Mouse (Mus musculus) right cerebral cortex, postnatal 14 days (tissue): ENCODE data around the gene Nudt16l1.

Experiments
- DNase-seq: peaks from one replicate; pipeline ENCODE4 v3.0.0; 2022

Nudt16l1 gene

DNA sequence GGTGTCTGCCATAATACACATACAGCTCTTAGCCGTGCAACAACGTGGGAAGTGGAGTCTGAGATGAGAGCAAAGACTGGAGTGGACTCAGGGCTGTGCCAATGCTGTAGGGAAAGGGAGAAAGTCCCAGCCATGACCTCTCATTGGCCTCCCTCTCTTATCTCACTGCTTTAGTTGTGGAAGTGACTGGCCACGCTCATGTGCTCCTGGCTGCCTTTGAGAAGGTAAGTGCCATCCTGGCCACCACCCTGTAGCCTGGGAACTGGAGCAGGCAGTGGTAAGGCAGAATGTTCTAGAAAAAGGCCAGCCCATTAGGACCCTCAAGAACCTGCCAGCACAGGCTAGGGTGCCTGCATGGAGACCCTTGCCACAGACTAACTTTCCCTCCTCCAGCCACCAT is 22.6 kb upstream of the Nudt16l1 start:
- no peak for DNase-seq

DNA sequence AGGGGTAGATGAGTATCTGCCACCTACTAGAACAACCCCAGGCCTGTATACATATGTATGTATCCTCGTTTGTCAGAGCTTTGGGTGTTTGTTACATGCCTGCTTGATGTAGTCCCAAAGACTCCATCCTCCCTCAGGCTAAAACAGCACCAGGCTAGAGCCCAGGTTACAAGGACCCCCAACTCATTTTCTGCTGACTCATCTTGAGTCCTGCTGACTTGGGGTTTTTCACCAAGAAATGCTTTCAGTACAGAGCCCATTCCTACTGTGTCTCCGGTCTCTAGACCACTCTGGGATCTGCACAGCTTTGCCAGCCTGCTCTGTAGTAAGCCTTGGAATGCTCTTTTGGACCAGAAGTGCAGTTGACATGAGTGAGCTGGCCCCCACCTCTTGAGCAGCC is 22.0 kb upstream of the Nudt16l1 start:
- DNase-seq = no peak

DNA sequence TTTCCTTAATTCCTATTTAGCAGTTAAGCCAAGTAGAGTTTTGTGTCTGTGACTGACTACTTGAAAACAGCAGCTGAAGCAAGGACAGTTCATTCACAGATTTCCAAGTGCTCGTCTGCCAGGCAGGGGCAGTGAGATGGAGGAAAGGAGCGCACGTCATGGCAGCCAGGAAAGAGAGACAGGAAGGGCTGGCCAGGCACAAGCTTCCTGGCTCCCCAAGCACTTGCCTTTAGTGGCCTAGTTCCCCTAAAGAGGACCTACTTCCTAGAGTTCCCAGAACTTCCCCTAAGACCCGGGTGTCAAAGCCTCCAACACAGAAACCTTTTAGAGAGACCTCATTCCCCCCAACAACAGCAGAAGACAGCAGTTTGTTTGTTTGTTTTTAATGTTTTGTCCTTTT is 18.0 kb upstream of the Nudt16l1 start:
- no peak for DNase-seq

DNA sequence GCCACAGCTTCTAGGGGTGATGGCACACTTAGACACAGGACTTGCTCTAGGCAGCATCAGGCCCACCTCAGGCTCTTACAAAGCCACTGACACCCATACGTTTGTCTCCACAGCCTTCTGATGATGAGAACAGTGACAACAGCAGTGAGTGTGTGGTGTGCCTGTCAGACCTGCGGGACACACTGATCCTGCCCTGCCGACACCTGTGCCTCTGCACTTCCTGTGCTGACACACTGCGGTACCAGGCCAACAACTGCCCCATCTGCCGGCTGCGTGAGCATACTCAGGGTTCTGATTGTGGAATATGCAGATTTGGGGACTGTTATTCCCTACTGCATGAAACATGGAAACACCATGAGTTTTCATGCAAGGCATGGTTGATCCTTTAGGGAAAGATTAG is 16.1 kb upstream of the Nudt16l1 start:
- no peak for DNase-seq

DNA sequence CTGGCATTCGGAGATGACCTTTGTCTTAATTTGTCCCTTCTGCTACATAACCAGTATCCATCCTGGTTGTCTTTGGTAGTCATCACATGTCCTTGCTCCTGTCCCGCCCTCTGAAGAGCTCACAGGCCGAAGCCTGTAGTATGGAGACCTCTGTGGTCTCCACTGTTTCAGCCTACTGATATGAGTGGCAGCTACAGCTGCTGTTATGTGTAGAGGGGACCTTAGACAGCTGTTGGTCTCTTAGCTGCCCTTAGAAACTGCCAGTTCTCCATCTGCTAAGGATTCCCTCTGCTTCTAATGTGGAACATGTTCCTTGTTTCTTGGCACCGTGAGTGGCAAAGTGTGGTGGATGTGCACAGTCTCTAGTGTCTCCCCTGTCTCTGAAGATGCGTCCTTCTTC is 14.6 kb upstream of the Nudt16l1 start:
- no peak for DNase-seq

DNA sequence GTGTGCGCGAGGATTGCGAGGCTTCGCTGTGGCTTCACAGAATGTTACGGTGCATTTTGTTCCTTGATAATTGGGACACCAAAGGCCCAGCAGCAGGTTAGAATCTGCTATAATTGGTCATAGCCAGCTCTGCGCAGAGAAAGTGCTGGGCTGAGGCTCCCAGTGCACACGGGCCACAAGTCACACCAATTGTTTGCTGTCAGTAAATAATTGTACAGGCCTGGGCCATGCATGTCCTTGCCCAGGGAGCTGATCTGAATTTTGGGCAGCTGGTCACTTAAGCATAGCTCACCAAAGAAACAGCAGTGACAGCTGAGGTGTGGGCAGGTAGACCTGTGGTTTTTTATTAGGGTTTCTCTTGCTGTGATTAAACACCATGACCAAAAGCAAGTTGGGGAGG is 10.6 kb upstream of the Nudt16l1 start:
- no peak for DNase-seq

DNA sequence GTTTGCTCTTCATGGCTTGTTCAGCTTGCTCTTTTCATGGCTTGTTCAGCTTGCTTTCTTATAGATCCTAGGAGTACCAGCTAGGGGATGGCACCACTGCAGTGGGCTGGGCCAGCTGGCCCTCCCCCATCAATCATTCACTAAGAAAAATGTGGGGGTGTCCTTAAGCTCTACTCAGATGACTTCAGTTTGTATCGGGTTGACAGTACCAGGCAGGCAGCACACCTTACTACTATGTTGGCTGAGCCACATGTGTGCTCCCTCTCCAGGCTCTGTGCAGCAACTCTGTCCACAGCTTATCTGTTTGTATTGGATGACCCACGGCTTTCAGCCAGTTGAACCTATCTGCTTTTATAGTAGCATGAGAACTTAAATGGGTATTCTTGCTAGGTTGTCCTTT is 10.1 kb upstream of the Nudt16l1 start:
- no peak for DNase-seq

DNA sequence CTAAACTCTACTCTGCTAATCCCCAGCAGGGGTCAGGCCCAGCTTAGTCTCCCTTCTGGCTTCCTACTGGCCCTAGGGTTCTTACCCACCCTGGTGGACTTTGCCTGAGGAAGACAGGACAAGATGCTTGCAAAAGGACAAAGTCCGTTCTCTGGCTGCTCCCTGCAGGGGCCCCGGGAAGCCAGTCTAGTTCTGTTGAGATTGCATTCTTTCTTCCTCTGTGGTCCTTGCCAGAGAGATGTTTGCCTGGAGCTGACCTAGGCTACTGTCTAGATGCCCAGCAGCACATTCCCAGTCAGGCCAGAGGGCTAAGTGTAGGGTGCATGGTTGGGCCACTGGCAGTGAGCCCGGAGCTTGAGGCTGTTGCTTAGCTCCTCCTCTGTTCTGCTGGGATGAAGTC is 6.1 kb upstream of the Nudt16l1 start:
- DNase-seq = no peak

DNA sequence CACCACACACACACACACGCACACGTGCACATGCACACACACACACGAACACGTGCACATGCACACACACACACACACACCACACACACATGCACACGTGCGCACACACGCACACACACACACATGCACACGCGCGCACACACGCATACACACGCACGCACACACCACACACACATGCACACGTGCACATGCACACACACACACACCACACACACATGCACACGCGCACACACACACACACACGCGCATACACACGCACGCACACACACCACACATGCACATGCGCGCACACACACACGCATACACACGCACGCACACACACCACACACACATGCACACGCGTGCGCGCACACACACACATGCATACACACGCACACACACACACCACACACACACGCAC is 3.1 kb upstream of the Nudt16l1 start:
- no peak for DNase-seq

DNA sequence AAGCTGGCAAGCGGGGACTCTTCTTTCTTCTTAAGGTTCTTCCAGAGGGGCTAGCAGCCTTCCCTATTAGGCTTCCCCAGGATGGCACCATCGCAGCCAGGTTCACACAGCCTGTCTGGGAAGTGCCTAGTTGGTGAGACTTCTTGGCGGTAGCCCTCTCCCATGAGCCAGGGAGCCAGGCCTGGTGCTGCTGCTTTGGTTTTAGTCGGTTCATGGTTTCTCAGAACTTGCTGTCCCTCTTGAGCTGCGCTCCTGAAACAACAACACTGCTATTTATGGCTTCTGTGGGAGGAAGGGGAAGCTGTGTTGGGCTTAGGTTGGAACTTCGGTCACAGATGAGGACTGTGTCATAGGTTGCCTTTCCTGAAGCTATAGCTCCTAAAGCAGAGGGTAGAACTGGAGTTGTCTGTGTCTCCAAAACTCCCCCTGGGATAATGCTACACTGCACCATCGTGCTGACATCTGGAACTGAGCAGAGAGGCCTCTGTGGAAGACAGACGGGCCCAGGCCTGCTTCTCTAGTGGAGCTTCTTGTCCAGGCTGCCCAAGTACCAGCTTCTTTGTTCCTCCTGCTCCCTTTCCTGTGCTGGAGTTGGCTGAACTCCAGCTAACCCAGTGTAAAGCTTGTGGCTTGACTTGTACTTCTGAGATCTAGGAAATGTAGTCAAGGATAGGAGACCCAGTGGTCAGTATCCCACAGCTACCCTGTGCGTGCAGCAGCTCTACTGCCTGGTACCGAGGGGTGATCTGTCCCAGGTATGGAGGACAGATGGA is 2.4 kb upstream of the Nudt16l1 start:
- DNase-seq = no peak

DNA sequence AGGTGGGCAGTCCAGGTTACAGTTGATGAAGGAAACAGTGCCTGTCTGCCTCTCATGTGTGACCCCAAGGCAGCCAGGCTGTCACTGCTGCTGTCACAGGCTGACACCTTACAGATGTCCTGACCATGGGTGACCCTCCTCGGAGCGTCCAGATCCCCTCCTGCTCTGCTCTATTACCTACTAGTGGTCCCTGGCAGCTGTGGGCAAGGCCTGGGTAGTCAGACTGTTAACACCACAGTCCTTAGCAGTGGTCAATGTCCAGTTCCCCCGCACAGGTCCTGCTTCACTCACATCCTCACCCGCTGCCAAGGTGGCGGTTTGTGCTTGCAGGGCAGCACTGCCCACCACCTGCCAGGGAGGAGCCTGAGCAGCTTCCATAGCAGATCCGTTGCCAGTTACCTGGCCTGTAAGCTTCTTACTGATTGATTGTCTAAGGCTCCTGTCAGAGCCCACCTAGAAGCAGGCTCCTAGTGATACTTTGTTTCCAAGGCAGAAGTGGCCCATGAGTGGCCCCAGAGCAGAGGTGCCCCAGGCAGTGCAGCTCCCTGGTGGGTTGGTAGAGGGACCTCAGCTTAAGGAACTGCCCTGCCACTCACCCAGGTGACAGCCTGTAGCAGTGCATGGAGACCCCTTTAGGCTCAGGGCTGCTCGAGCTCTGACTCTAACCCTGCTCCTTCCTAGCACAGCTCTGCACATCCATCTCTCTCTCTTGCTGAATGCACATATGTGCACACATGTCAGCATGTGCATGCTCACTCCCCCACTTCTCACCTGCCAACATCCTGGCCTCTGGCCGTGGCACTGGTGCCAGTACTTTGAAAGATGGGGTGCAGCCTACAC is 990 bp upstream of the Nudt16l1 start:
- no peak for DNase-seq

DNA sequence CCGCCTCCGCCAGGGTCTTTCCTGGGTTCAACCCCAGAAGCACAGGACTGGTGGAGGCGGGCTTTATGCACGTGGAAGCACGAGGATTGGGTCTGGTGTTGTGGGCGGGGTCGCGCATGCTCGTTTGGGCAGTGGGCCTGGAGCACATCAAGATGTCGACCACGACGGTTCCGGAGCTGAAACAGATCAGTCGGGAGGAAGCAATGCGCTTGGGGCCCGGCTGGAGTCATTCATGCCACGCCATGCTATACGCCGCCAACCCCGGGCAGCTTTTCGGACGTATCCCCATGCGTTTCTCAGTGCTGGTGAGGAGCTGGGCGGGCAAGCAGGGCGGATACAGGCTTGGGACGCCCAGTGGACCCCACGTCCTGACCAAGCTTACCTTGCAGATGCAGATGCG is 428 bp downstream of the Nudt16l1 start:
- DNase-seq = peak; percentile 95

DNA sequence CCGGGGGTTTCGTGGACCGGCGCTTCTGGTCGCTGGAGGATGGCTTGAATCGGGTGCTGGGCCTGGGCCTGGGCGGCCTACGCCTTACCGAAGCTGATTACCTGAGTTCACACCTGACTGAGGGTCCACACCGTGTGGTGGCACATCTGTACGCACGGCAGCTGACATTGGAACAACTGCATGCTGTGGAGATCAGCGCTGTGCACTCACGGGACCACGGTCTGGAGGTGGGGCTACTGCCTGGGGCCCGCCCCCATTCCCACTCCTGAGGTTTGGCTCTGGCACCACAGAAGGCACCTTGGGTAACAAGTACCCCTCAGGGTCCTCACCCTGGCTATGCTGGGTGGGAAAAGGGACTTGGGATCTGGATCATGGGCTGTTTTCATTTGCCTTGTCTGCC is 851 bp downstream of the Nudt16l1 start:
- peak; percentile 50 for DNase-seq

DNA sequence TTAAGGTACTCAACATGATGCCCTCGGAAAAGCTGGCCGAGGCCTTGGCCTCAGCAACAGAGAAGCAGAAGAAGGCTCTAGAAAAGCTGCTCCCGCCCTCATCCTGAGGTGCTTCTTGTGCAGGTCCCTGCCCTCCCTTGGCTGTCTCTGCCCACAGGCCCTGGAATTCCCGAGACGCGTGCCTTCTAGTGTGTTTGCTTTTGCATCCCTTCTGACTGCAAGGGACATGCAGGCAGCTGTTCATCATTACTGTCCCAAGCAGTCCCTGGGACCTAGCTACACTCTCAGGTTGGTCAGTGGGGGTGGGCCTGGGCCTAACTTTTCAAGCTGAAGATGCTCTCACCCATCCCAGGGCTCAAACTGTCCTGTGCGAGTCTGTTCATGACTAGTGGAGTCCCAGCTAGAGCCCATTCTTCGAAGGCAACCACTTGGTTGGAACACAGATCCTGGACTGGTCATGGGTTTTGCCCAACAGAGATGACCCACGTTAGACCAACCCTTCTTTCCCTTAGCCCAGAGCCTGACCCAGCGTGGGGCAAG is 1.8 kb downstream of the Nudt16l1 start:
- no peak for DNase-seq

DNA sequence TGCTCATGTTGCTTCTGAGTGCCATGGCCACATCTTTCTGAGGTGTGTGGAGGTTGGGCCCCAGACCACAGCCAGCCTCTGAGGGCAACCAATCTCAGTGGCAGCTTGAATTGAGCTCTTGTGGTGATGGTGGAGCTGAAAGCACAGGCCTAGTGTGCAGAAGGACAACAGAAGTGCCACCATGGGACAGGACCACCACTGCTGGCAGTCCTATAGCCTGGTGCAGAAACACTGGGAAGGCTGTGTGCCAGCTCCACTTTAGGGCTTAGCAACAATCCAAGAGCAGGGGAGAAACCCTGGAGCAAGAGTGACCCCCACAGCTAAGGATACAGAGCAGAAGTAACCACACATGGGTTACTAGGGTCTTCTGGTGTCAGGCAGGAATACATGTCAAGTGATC is 2.5 kb downstream of the Nudt16l1 start:
- no peak for DNase-seq

DNA sequence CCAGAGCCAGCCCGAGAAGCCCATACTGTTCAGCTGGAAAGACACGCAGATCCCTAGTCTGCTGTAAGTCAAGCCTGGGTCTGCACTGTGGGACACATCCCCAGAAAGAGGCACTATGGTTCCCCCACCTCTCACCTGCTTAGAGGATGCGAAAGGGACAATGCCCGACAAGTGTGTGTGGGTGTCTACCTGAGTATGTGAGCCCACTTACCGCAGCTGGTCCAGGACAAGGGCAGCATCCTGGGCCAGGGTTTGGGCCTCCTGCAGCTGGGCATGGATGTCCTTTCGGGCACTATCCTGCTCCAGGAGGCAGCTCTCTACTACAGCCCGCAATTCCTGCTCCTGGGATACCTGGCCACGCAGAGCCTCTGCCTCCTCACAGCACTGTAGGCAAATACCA is 4.3 kb downstream of the Nudt16l1 start:
- DNase-seq = no peak

DNA sequence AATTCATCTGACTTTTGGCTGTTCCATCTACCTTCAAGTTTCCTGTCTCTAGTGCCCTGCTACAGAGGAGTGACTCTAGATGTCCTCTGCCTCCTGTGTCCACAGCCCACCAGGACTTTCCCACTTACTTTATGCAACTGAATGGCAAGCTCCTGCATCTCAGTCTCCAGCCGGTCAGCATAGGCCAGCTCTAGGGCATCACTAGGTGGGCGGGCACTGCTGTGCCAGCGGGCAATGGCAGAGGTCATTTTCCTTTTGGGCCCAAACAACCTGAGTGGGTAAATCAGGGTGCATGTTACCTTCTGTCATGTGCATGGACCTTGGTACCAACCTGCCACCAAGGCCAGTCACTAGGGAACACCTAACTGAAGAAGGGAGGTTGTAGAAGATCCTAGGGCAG is 4.9 kb downstream of the Nudt16l1 start:
- no peak for DNase-seq

DNA sequence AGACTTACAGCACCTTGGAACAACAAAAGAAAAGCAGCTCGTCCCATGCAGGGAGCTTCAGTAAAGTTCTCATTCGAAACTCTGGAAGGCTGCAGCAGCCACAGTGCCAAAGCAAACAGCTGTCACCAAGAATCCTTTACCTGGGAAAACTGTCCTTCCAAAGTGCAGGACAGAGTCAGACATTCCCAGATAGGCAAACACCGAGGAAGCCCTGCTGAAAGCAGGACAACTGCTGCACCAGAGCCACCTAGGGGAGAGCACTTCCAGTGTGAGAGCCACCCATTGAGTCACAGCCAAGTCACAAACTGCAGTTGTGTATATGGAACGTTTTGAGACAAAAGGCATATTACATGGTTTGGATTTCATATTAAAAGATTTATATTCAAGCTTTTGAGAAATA is 6.9 kb downstream of the Nudt16l1 start:
- DNase-seq = no peak

DNA sequence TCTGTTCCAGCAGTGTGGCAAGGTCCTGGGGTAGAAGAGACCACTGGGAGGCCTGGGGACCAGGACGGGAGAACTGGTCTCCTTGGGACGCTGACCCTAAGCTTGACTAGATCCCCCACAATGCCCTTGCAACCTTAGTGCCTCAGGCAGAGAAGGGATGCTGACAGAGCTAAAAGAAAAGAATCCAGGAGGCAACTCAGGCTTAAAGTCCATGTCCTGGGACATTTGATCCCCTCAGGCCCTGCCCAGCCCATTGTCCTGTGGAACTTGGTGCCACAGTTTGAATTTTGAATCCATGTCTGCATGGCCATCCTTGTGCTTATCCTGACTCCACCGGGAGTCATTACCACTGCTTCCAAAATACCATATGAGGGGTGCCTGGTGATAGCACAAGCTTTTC is 7.6 kb downstream of the Nudt16l1 start:
- no peak for DNase-seq

DNA sequence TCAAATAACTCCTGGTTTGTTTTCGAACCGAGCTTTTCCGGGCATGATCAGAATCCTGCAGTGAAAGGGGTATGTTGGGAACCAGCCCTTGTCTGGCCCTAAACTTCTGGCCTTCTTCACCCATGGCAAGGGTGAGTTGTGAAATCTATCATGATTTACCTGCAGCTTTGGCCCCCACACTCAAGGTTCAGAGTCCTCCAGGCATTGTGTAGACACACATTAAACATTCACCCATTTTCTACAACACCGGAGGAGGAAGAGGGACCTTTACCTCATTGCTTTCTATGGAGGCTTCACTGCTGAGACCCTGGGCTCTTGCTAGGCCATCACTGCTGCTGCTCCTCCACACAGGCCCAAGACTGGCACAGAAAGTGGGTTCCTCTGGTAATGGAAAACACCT is 8.8 kb downstream of the Nudt16l1 start:
- no peak for DNase-seq

DNA sequence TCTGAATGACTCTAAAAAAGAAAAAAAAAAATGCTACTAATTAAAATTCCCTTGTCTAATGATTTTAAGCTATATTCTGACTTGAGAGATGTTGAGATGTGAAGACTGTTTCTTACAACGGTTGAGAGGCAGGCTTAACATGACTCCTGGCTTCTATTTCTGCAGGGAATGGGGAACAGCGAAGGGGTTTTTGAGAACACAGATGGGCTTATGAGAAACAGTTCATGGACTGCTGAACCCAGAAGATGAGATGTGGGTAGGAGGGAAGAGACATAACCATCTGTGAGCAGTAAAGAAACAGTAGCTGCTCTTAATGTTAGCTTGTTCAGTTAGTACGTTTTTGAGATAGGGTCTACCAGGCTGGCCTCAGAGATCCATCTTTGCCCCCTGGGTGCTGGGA is 18.0 kb downstream of the Nudt16l1 start:
- DNase-seq = no peak

DNA sequence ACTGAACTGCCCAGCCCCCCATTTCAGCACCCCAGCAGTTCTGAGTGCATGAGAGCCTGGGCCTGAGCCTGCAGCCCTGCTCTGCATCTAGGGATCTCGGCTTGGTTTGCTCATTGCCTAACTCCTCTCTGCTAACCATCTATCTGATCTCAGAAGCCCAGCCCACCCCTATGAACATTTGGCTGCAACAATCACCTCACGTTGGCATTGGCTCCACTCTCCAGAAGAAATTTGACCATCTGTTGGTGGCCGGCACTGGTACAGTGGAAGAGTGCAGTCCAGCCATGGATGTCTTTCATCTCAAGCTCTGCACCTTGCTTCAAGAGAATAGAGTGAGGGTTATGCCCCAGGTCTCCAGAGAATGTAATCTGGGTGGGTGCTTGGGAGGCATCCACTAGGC is 18.9 kb downstream of the Nudt16l1 start:
- no peak for DNase-seq

DNA sequence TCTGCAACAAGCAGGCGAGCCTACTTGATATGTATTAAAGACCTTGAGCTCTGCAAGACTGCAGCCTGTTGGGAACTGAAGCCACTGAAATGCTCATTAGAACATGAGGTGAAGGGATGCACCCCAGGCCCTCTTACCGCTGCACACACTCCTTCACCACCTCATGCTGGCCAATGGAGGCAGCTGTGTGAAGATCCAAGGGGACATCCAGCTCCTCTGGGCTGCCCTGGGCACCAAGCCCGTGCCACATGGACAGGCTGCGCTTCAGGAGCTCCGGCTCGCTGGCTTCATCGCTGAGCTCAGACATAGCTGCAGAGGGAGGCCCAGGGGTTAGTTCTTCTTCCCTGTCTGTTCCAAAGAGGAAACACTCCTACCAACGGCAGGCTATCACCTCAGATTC is 21.7 kb downstream of the Nudt16l1 start:
- no peak for DNase-seq

DNA sequence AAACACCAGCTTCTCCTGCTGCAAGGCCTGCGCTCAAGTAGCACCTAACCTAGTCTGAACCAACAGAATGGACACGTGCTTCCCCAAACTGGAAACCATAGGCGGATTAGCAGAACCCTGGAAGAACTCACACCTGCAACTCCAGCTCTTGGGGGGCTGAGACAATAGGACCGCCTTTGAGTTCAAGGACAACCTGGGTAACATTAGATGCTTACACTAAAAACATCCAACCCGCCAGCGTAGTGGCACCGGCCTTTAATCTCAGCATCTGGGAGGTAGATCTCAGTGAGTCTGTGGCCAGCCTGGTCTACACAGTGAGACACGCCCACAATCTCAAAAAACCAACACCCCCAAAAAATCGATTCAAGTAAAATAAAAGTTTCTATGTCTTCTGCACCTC is 24.8 kb downstream of the Nudt16l1 start:
- no peak for DNase-seq
